ENCODE assay signal across 9 mouse cellular contexts in the genomic region with DNA sequence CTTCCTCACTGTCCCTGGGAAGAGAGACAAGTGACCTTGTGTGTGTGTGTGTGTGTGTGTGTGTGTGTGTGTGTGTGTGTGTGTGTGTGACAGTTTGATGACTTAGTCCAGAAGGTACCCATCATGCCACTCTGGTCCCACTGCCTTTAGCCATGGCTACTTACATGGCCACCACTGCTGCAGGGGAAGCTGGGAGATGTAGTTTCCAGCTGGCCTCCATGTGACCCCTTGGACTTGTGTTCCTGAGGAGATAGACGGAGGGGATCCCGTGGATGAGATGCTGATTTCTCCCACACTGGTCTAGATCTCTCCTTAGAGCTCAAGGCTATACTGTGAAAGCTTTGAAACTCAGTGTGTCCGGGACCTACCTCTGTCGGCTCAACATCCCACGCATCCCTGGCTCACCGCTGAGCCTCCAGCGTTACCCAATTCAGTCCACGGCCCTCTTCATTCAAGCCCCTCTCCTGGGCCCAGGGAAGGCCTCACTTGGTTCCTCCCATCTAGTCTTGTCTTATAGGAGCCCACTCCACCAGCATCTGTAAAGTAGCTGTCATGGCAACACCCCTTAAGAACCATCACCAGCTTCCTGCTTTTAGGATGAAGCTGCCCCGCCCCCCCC. TPM values are rescaled to one million over a fixed set of nuclear protein-coding genes. Genes with fewer than 3 reads are reported as not detected.
DNase-seq lines count a peak whose midpoint lies in the region; ATAC-seq and TF ChIP-seq lines count a peak whose summit lies in the region.
"Had no signal": no experiment of that assay in that cellular context is flagged by ENCODE, and none has a peak within 500 bp of the region (broad histone marks: within the 10 kb centered on the region; RNA-seq: fewer than 3 reads in every experiment).

No protein-coding gene starts in this region.

- TF ChIP-seq POLR2A in lung, adult 2 months (IDR thresholded peaks at IDR 0.05; ENCODE audit: borderline replicate concordance, extremely low read depth, low read depth, low read length) = no peak

- no peak overlapping the region for H3K27ac ChIP-seq in lung, embryonic 14.5 days (ENCODE audit: low read depth)
- peak overlapping the region; percentile 65; the same call in 1 of the 2 replicates for H3K27ac ChIP-seq in hindbrain, embryonic 12.5 days
- H3K27ac ChIP-seq in neural tube, embryonic 13.5 days (replicated peaks) = peak overlapping the region; percentile 84

- H3K4me1 ChIP-seq in lung, embryonic 14.5 days (ENCODE audit: insufficient read depth) = peaks cover 11% of the 10 kb centered on the region; the same call in 1 of the 2 replicates
- no peaks in the 10 kb centered on the region for H3K4me1 ChIP-seq in lung, adult 2 months (ENCODE audit: control insufficient read depth, insufficient read depth, low read length)
- H3K4me1 ChIP-seq in hindbrain, embryonic 12.5 days = peaks cover 13% of the 10 kb centered on the region
- peaks cover 29% of the 10 kb centered on the region for H3K4me1 ChIP-seq in neural tube, embryonic 13.5 days (replicated peaks)

- TF ChIP-seq CTCF in lung, embryonic 14.5 days (IDR thresholded peaks at IDR 0.05; ENCODE audit: low read depth) = no peak
- no peak for TF ChIP-seq CTCF in lung, adult 2 months (IDR thresholded peaks at IDR 0.05; ENCODE audit: insufficient read depth, low read length)

- no peak overlapping the region for H3K9ac ChIP-seq in lung, embryonic 14.5 days
- H3K9ac ChIP-seq in hindbrain, embryonic 12.5 days = no peak overlapping the region
- H3K9ac ChIP-seq in neural tube, embryonic 13.5 days = no peak overlapping the region

- no peaks in the 10 kb centered on the region for H3K36me3 ChIP-seq in lung, embryonic 14.5 days (ENCODE audit: insufficient read depth)
- H3K36me3 ChIP-seq in hindbrain, embryonic 12.5 days = no peaks in the 10 kb centered on the region
- no peaks in the 10 kb centered on the region for H3K36me3 ChIP-seq in neural tube, embryonic 13.5 days

- H3K27me3 ChIP-seq in lung, embryonic 14.5 days (ENCODE audit: insufficient read depth, low read length) = no peaks in the 10 kb centered on the region
- H3K27me3 ChIP-seq in hindbrain, embryonic 12.5 days = no peaks in the 10 kb centered on the region
- no peaks in the 10 kb centered on the region for H3K27me3 ChIP-seq in neural tube, embryonic 13.5 days

- ATAC-seq in lung, embryonic 14.5 days (ENCODE audit: insufficient read depth) = peak; percentile 41; the same call in 1 of the 2 replicates
- peak; percentile 43; the same call in 1 of the 2 replicates for ATAC-seq in hindbrain, embryonic 12.5 days (ENCODE audit: low FRiP score)
- peak; percentile 72 for ATAC-seq in neural tube, embryonic 13.5 days (ENCODE audit: low read depth)

- H3K4me3 ChIP-seq in lung, embryonic 14.5 days (ENCODE audit: low read depth, low read length) = no peak overlapping the region
- no peak overlapping the region for H3K4me3 ChIP-seq in lung, adult 2 months (replicated peaks; ENCODE audit: extremely low read depth, low read depth, low read length)
- H3K4me3 ChIP-seq in hindbrain, embryonic 12.5 days = no peak overlapping the region
- no peak overlapping the region for H3K4me3 ChIP-seq in neural tube, embryonic 13.5 days
- H3K4me3 ChIP-seq: erythroblast, embryonic 14.5 days had no signal

- no peak overlapping the region for H3K4me2 ChIP-seq in lung, embryonic 14.5 days
- H3K4me2 ChIP-seq in hindbrain, embryonic 12.5 days (replicated peaks) = no peak overlapping the region
- peak overlapping the region; percentile 22; the same call in 1 of the 2 replicates for H3K4me2 ChIP-seq in neural tube, embryonic 13.5 days

- H3K9me3 ChIP-seq in lung, embryonic 14.5 days (ENCODE audit: low read depth, low read length) = no peaks in the 10 kb centered on the region
- H3K9me3 ChIP-seq in hindbrain, embryonic 12.5 days (replicated peaks) = peaks cover under 1% of the 10 kb centered on the region; the same call in 1 of the 2 replicates
- no peaks in the 10 kb centered on the region for H3K9me3 ChIP-seq in neural tube, embryonic 13.5 days

- peak; percentile 32 for DNase-seq in cerebellum, adult 9-10 months
- DNase-seq in cerebellum, adult 8-10 months = no peak
- peak; percentile 19 for DNase-seq in lung, embryonic 14.5 days
- no peak for DNase-seq in lung, adult 2 months
- no peak for DNase-seq in ovary, postnatal 36 days (ENCODE audit: low spot score)
- no peak for DNase-seq in right cerebral cortex, postnatal 25 days

- 53% methylated on average over 9 of the region's 9 CpGs for WGBS in lung, embryonic 14.5 days
- 66% methylated on average over 9 of the region's 9 CpGs for WGBS in lung, adult 2 months
- WGBS in hindbrain, embryonic 12.5 days = 59% methylated on average over 9 of the region's 9 CpGs
- WGBS in neural tube, embryonic 13.5 days = 37% methylated on average over 9 of the region's 9 CpGs

RNA-seq across cellular contexts. Expression of gene Dnah17, which starts 2.8 kb away (rescaled TPM):
- polyA plus RNA-seq in lung, embryonic 14.5 days (2014; fragmentation: Nextera tagmentation; extraction: Ambion mirVana) = 0.11 and 0.29 TPM in 2 replicates
- 0.03 and 0.18 TPM in 2 replicates for polyA plus RNA-seq in lung, adult 2 months (2012; rRNA removed)
- 0.27 and 0.38 TPM in 2 replicates for polyA plus RNA-seq in hindbrain, embryonic 12.5 days (2016; fragmentation: Nextera tagmentation; extraction: Ambion mirVana)
- polyA plus RNA-seq in neural tube, embryonic 13.5 days (2015; fragmentation: Nextera tagmentation; extraction: Ambion mirVana) = 0.22 and 0.23 TPM in 2 replicates
- polyA plus RNA-seq: erythroblast, embryonic 14.5 days had no signal

Comparison
In these comparisons a context has a peak if more than half of its experiments do, and no peak if none do; other contexts are left out.
1. DNase-seq: peak in cerebellum, adult 9-10 months (single experiment) and lung, embryonic 14.5 days (single experiment); none in cerebellum, adult 8-10 months (single experiment), lung, adult 2 months (single experiment), ovary, postnatal 36 days (single experiment) and right cerebral cortex, postnatal 25 days (single experiment).
2. Peak in every context shown above with its lines, with median percentiles within 50 percentile points of each other: ATAC-seq.